Mouse (Mus musculus): ENCODE data around the gene Tenm4.

Tenm4 gene

DNA sequence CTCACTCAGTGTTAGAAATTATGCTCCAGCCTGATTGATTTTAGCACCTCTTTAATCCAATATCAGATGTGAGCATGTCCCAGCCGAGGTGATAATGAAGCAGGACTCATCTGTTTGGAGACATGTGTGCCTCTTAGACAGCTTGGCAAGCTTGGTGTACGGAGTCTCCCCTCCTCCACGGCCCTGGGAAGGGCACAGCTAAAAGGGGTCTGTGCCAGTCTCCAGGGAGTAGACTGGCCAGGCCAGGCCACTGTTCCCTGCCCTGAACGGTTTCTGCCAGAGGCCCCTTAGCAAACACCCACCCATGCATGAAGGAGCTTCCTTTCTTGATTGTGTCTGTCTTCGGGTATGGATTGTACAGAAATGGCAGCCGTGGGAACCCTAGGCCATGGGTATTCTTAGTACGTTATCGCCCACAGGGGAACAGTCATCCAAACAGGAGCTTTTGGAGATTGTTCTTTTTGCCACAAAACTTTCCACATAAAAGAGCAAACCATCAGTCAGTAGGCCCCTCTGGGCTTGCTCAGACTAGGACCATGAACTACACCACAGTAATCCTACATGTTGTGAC, 667.3 kb downstream of the Tenm4 start:
- in situ Hi-C loops (cut with MboI, MseI): no loop called here

- in situ Hi-C loops (cut with MboI, MseI): no loop called here
These were observed 667.9 kb downstream of the Tenm4 start for GRCm38 (mm10) chr7:96838926-96839325.

GRCm38 (mm10) chr7:96839586-96839985, 668.5 kb downstream of the Tenm4 start:
- in situ Hi-C loops (cut with MboI, MseI): no loop called here

GRCm38 (mm10) chr7:96842477-96843255, 671.6 kb downstream of the Tenm4 start:
- in situ Hi-C loops (cut with MboI, MseI): no loop called here

DNA sequence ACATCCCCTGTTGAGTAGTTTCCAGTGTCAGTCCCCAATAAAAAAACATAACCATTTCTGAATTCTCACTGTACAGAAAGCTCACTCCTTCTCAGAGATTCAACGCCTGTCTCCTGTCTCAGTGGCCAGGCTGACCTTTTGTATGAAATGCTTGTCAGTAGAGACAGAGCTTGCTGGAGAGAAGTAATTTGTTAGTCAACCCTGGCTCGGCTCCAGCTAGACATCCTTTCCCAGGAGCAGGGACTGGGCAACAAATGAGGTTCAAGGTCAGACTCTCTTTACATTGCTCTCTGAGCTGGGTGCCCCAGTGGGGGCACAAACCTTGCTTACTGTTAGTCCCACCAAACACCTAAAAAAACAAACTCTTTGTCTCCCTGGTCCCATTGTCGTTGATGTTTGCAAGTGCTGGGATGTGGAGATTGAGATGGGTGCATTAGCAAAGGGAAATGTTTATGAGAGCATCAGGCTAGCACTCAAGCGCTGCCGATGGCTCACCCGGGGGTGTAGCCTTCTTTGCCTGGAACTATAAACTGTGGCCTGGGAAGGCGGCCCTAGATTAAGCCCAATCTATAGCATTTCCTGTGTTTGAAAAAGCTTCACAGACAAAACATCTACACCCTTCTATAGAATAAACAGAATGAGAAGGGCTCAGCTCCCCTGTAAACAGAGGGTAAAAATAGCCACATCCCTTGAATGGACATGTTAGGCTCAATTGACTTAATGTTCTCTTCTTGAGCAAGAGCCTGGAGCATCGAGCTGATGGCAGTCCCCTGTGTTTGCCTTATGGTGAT, 673.3 kb downstream of the Tenm4 start:
- in situ Hi-C loops (cut with MboI, MseI): no loop called here

DNA sequence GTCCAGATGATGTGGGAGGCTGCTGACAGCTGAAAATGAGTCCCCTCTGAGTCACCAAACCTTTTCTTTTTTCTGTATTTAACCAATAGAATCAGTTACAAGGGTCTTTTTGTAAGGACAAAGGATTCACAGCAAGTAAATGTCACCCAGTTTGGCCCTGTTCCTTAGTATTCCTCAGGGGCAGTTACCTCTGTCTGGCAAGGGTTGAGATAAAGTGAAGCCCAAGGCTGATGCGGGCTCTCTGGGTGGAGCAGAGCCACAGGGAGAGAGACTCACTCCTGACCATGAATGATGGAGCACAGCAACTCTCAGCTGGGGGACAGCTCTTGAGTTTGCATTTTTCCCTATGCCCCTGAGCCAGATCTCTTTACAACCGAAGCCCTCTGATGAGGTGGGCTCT, 681.7 kb downstream of the Tenm4 start:
- in situ Hi-C loops (cut with MboI, MseI): no loop called here

- in situ Hi-C loops (cut with MboI, MseI): no loop called here
These were observed 684.9 kb downstream of the Tenm4 start for GRCm38 (mm10) chr7:96855867-96856406.

DNA sequence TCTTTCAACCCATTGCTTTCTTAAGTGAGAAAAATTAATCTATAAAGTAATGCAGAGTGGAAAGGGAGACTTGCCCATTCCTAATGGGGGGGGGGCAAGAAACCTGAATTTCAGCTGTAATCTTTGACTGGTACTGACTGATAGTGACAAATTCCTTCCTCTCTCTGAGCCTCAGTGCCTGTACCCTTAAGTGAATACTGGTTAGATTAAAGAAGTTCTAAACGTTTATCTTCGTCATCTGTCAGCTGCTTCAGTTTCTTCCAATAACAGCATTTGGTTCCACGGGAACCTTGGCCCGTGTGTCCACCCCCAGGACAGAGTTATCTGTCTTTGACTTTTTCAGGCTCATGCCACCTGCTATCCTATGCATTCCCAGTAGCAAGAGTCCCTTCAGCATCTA, 685.5 kb downstream of the Tenm4 start:
- in situ Hi-C loops (cut with MboI, MseI): no loop called here

DNA sequence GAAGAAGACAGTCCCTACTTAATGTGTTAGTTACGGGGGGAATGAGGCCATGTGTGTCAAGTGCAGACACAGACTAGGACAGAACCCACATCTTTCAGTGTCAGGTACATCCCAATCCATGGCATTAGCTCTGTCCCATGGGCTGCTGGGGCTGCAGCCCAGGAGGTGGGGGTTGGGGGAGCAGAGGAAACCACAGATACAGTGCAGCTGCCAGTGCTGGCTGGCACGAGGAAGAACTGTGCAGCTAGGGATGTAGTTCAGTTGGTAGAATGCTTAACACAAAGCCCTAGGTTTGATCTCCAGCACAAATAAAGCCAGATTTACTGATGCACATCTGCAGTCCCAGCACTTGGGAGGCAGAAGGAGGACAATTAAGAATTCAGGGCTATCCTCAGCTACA, 688.0 kb downstream of the Tenm4 start:
- in situ Hi-C loops (cut with MboI, MseI): no loop called here

DNA sequence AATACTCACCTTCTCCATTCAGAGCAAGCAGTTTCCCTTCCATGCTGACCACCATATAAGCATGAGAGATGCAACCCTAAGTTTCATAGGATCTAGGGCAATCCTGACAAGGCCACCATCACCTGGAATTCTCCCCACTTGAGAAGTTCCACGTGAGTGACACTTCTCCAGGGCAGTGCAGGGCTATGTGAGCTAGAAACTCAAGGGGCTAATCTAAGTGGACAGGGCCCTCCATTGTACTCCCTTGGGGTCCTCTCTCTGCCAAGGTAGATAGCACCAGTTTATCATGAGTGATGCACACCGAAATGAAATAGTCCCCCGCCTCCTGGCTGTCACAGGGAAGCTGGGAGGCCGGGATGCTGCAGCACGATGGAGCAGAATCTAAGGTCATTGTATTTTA, 688.6 kb downstream of the Tenm4 start:
- in situ Hi-C loops (cut with MboI, MseI): no loop called here

- in situ Hi-C loops (cut with MboI, MseI): no loop called here
These were observed 689.6 kb downstream of the Tenm4 start for GRCm38 (mm10) chr7:96860650-96861049.

GRCm38 (mm10) chr7:96864894-96865722, 694.1 kb downstream of the Tenm4 start:
- in situ Hi-C loops (cut with MboI, MseI): no loop called here

DNA sequence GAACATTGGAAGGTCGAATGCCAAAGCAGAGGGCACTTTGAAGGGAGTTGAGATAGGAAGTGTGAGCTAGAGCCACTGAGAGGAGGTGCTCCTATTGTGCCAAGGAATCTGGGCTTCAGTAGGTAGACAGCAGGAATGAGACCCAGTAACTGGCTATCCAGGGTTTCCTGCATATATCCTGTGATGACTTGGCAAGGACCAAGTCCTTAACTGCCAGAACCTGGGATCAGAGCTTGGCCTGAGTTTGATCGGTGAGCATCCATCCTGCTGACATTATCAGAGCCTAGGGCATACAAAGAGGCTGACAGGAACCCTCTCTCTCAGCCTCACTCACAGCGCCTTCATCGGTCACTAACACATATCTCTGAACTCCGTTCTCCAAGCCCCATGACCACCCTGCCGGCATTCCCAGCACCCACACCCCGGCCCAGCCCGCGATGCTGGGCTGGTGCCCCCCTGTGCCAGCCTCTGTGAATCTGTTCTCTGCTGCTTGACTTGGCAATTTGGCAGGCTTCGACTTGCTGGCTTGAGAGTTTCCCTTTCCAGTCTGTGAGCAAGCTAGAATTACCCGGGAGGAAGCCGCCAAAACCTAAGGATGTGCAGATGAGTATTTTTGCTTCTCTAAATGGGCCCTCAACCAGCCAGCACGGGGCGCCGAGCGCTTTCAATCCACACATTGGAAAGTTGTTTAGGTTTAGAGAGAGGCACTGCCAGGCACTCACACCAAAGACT, 698.2 kb downstream of the Tenm4 start:
- in situ Hi-C loops (cut with MboI, MseI): no loop called here

DNA sequence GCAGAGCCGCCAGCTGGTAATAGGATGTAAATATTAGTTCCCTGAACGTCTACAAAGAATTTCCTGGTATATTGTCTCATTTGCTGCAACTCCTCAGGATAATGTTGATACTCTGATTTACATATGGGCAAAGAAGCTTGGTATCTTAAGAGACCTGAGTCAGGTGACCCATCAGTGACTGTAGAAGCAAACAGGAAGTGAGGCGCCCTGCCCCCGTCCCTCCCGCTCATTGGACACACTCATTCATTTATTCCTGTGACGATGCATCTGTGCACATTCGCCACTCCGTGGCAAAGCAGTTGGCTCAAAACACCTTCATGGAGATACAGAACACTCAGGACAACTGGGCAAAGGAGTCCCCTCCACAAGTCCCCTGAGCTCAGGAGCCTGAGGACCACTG, 699.4 kb downstream of the Tenm4 start:
- in situ Hi-C loops (cut with MboI, MseI): no loop called here

- in situ Hi-C loops (cut with MboI, MseI): no loop called here
These were observed 700.0 kb downstream of the Tenm4 start for GRCm38 (mm10) chr7:96871031-96871430.

DNA sequence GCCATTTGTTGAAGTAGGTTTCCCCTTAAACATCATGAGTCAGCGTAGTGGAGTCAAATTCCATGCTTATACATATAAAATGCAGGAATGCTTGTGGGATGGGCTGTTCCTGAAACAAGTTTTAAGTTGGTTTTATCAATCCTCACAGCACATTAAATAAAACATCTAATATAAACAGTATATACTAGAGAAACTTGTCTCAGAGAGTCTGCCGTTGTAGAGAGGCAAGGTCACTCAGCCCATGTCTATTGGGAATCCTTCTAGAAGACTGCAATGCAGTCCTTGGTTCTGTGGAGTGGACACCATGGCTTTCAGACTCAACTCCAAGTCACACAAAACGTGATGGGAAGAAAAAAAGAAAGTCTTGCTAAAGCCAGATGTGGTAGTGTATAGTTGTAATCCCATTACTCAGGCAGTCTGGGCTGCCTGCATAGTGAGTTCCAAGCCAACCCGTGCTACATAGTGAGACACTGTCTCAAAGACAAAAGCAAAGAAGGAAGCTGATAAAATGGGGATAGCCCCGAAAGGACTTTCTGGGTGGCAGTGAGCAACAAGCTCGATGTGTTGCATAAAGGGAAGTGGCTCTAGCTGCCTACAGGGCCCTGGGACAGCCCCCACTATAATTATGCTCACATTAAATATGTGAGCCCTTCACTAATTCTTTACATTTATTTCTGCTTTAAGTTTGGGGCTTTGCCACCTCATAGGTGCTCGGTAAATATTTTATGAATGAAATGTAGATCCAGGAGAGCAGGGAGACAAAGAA, 707.6 kb downstream of the Tenm4 start:
- in situ Hi-C loops (cut with MboI, MseI): no loop called here

- in situ Hi-C loops (cut with MboI, MseI): no loop called here
These were observed 708.5 kb downstream of the Tenm4 start for GRCm38 (mm10) chr7:96879593-96879992.

DNA sequence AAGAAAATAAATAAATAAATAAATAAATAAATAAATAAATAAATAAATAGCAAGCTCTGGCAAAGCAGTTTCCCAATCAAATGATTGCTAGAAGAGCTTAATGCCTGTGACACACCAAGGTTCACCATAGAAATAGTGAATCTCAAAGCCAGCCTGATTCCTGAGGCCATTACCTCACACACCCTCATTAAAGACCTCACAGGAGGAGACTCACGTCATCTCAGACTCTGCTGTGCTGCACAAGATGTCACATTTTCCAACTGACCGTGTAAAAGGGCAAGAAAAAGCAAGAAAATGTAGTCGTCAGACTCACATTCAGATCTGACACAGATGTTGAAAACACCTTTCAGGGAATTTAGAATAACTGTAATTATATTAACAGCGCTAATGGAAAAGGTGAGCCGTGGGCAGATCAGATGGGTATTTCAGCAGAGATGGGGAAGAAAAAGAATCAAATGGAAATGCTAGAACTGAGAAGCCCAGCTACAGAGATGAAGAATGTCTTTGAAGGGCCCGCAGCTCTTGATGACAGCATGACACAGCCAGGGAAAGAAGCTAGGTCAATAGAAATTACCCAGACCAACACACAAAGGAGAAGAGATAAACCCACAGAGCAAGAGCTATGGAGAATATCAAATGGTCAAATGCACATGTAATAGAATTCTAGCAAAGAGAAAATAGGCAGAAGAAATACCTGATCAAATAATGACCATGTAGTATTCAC, 709.3 kb downstream of the Tenm4 start:
- in situ Hi-C loops (cut with MboI, MseI): no loop called here

- in situ Hi-C loops (cut with MboI, MseI): no loop called here
These were observed 712.3 kb downstream of the Tenm4 start for GRCm38 (mm10) chr7:96883297-96883696.

All from T-helper 1 cell (primary cell).